Mouse (Mus musculus): ENCODE measurements around the gene Apol7a.

Gene Apol7a

GRCm38 (mm10) chr15:77344127-77345125, 54.5 kb downstream of the Apol7a start:
- no peak for DNase-seq (ENCODE audit: low spot score)

DNA sequence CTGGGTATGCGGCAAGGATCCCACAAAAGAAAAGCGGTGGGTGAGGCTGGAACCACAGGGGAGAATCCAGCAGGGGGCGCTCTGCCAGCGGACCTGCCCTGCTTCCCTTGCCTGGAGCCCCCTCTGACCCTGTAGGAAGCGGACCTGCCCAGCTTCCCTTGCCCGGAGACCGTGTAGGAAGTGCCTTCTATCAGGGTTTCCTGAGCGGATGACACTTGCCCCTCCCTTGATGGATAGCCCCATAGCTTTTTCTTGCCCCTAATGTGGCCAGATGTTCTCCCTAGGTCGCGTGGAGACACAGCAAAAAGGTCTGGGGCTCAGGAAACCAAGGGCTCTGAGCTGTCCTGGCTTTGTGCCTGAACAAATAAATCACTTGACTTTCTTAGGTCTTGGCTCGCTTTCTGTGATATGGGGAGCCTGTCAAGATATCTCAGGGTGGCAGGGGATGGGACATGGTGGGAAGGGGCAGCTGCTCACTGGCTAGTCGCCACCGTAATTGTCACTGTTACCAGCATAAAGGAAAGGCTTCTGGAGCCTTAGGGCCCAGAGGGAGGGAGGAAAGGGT, 55.3 kb downstream of the Apol7a start:
- no peak for DNase-seq (ENCODE audit: low spot score)

- DNase-seq (ENCODE audit: low spot score): no peak
Measured at GRCm38 (mm10) chr15:77342962-77343526, 55.9 kb downstream of the Apol7a start.

- DNase-seq (ENCODE audit: low spot score): no peak
Measured at GRCm38 (mm10) chr15:77342005-77342404, 56.9 kb downstream of the Apol7a start.

DNA sequence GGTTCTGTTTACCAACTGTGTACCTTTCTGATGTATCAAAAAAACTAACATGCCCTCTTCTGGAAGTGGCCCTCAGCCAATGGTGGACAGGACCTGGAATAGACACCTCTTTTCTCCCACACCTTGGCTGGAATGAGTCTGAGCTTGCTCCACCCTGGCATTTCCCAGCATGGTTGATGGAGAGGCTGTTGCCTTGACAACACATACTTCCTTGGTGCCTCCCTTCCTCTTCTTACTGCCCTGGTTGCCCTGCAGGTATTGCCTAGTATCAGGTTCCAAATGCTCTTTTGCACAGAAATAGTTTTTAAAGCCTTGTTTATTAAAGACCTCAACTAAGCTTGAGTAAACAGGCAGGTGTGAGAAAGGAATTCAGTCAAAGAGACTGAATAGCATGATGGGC, 58.3 kb downstream of the Apol7a start:
- no peak for DNase-seq (ENCODE audit: low spot score)

DNA sequence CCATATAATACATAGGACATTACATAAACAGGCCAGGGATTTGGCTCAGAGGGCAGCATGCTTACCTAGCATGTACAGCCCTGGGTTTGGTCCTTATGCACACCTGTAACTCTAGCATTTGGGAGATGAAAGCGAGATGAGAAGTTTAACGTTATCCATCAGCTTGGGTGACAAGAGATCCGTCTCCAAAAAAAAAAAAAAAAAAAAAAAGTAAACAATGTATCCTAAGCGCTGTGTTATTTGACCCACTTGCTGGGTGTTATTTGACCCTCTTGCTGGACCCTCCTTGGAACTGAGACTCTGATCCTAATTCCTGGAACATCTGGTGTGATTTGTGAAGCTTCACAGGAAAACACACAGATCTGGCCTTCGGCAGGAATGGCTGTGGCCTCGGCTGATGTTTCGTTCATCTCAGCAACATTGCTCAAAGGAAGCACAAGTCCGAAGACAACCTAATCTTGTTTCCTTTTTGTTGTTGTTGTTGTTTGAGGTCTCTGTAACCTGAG, 59.9 kb downstream of the Apol7a start:
- no peak for DNase-seq (ENCODE audit: low spot score)

- no peak for DNase-seq (ENCODE audit: low spot score)
Measured at GRCm38 (mm10) chr15:77338451-77338850, 60.5 kb downstream of the Apol7a start.
